Mouse (Mus musculus) heart, embryonic 14.5 days (tissue): ENCODE results near the gene Cmya5. TPM values are rescaled to one million over a fixed set of nuclear protein-coding genes. Genes with fewer than 3 reads are reported as not detected.

ENCODE experiments used
- polyA plus RNA-seq: library from polyadenylated mRNA; unstranded; fragments of >200 nt; fragmentation: Nextera tagmentation; extraction: Ambion mirVana; gene quantifications from 2 replicates; pipeline ENCODE4 v1.2.1, GENCODE M21; 2014

Cmya5 gene
- polyA plus RNA-seq, 1 experiment from 2014 or later = 11.3 TPM

Other genes starting within 250 kb of the Cmya5 start
- gene Tent2, start 47.7 kb upstream of the Cmya5 start, polyA plus RNA-seq = 45.7 and 48.0 TPM in 2 replicates
- gene Homer1, start 154.9 kb upstream of the Cmya5 start, polyA plus RNA-seq = 18.8 and 20.3 TPM in 2 replicates